In the genomic region with DNA sequence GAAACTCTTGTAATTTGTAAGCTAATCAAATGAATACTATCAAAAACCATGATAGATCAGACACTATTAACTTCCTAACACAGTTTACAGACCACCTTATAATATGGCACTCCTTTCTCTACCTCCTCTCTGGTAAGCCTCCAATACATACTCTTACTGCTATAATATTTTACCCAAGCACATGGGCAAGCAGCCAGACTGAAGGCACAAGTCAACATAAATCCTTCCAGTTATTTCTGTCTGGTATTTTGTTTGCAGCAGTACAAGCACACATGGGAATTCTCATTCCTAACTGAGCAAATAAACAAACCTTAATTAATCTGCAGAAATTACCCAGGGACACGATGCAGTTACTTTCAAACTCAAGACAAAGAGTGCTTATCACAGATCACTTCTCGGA, we compare ENCODE assay signal across 28 mouse cellular contexts.
DNase-seq lines count a peak whose midpoint lies in the region; ATAC-seq and TF ChIP-seq lines count a peak whose summit lies in the region.
"Had no signal": no experiment of that assay in that cellular context is flagged by ENCODE, and none has a peak within 500 bp of the region (broad histone marks: within the 10 kb centered on the region; RNA-seq: fewer than 3 reads in every experiment).

No protein-coding gene starts in this region.

- no peaks in the 10 kb centered on the region for H3K27me3 ChIP-seq in kidney, adult 2 months (replicated peaks; ENCODE audit: control insufficient read depth, insufficient read depth, low read length)
- H3K27me3 ChIP-seq in kidney, embryonic 16.5 days (ENCODE audit: insufficient read depth, low read length) = no peaks in the 10 kb centered on the region
- H3K27me3 ChIP-seq in lung, embryonic 14.5 days (ENCODE audit: insufficient read depth, low read length) = no peaks in the 10 kb centered on the region
- H3K27me3 ChIP-seq: embryonic facial prominence, embryonic 15.5 days; forebrain, embryonic 12.5 days; forebrain, embryonic 15.5 days; heart, embryonic 13.5 days had no signal

- no peaks in the 10 kb centered on the region for H3K9me3 ChIP-seq in kidney, embryonic 16.5 days (ENCODE audit: low read length)
- H3K9me3 ChIP-seq in lung, embryonic 14.5 days (ENCODE audit: low read depth, low read length) = no peaks in the 10 kb centered on the region
- H3K9me3 ChIP-seq: embryonic facial prominence, embryonic 15.5 days; forebrain, embryonic 12.5 days; forebrain, embryonic 15.5 days; heart, embryonic 10.5 days; heart, embryonic 13.5 days had no signal

- DNase-seq in kidney, adult 2 months = peak; percentile 22
- DNase-seq in kidney, adult 11 months = no peak
- peak; percentile 55 for DNase-seq in kidney, postnatal 10 days
- peak; percentile 33 for DNase-seq in lung, embryonic 14.5 days
- no peak for DNase-seq in lung, adult 2 months
- DNase-seq in kidney, postnatal 4 days = peak; percentile 25 to 34
- DNase-seq in cerebellum, adult 18-20 months = no peak
- DNase-seq: adrenal gland, postnatal 10 days; adrenal gland, postnatal 36 days; cerebellum, adult 2 months; cerebellum, adult 9-11 months; cerebellum, postnatal 36 days; embryo, embryonic 11 days; gastrocnemius, postnatal 25 days; heart, adult 2 months; heart, postnatal 14 days; heart, postnatal 4 days had no signal

- H3K27ac ChIP-seq in kidney, adult 2 months (ENCODE audit: insufficient read depth, low read depth, low read length) = no peak overlapping the region
- H3K27ac ChIP-seq in kidney, embryonic 16.5 days (ENCODE audit: low read length) = no peak overlapping the region
- no peak overlapping the region for H3K27ac ChIP-seq in lung, embryonic 14.5 days (ENCODE audit: low read depth)
- H3K27ac ChIP-seq: embryonic facial prominence, embryonic 15.5 days; forebrain, embryonic 12.5 days; forebrain, embryonic 15.5 days; heart, adult 2 months; heart, embryonic 10.5 days; heart, embryonic 13.5 days; hindbrain, embryonic 14.5 days; hindbrain, postnatal 0 days had no signal

- no peak overlapping the region for H3K4me3 ChIP-seq in kidney, adult 2 months (ENCODE audit: insufficient read depth, low read depth, low read length)
- no peak overlapping the region for H3K4me3 ChIP-seq in kidney, embryonic 16.5 days (ENCODE audit: low read length)
- no peak overlapping the region for H3K4me3 ChIP-seq in lung, embryonic 14.5 days (ENCODE audit: low read depth, low read length)
- no peak overlapping the region for H3K4me3 ChIP-seq in lung, adult 2 months (replicated peaks; ENCODE audit: extremely low read depth, low read depth, low read length)
- H3K4me3 ChIP-seq: embryonic facial prominence, embryonic 15.5 days; forebrain, embryonic 12.5 days; forebrain, embryonic 15.5 days; heart, adult 2 months; heart, embryonic 10.5 days; heart, embryonic 13.5 days had no signal

- no peak overlapping the region for H3K4me2 ChIP-seq in kidney, embryonic 16.5 days (replicated peaks; ENCODE audit: low read depth, low read length)
- no peak overlapping the region for H3K4me2 ChIP-seq in lung, embryonic 14.5 days
- H3K4me2 ChIP-seq: embryonic facial prominence, embryonic 15.5 days; forebrain, embryonic 12.5 days; forebrain, embryonic 15.5 days; heart, embryonic 13.5 days; hindbrain, embryonic 14.5 days had no signal

- no peaks in the 10 kb centered on the region for H3K4me1 ChIP-seq in kidney, adult 2 months (ENCODE audit: control insufficient read depth, insufficient read depth, low read length)
- no peaks in the 10 kb centered on the region for H3K4me1 ChIP-seq in kidney, embryonic 16.5 days (ENCODE audit: insufficient read depth, low read length)
- no peaks in the 10 kb centered on the region for H3K4me1 ChIP-seq in lung, embryonic 14.5 days (ENCODE audit: insufficient read depth)
- H3K4me1 ChIP-seq in lung, adult 2 months (ENCODE audit: control insufficient read depth, insufficient read depth, low read length) = no peaks in the 10 kb centered on the region
- H3K4me1 ChIP-seq: embryonic facial prominence, embryonic 15.5 days; forebrain, embryonic 12.5 days; forebrain, embryonic 15.5 days; heart, embryonic 10.5 days; heart, embryonic 13.5 days had no signal

- H3K36me3 ChIP-seq in kidney, adult 2 months (ENCODE audit: control insufficient read depth, insufficient read depth, low read length) = no peaks in the 10 kb centered on the region
- no peaks in the 10 kb centered on the region for H3K36me3 ChIP-seq in kidney, embryonic 16.5 days (ENCODE audit: insufficient read depth, low read length)
- H3K36me3 ChIP-seq in lung, embryonic 14.5 days (ENCODE audit: insufficient read depth) = no peaks in the 10 kb centered on the region
- H3K36me3 ChIP-seq: embryonic facial prominence, embryonic 15.5 days; forebrain, embryonic 12.5 days; forebrain, embryonic 15.5 days; heart, embryonic 10.5 days; heart, embryonic 13.5 days had no signal

- no peak for TF ChIP-seq POLR2A in kidney, adult 2 months (IDR thresholded peaks at IDR 0.05; ENCODE audit: low read depth, low read length)
- no peak for TF ChIP-seq POLR2A in lung, adult 2 months (IDR thresholded peaks at IDR 0.05; ENCODE audit: borderline replicate concordance, extremely low read depth, low read depth, low read length)

- TF ChIP-seq CTCF in kidney, adult 2 months (conservative IDR thresholded peaks at IDR 0.05; ENCODE audit: insufficient read depth, insufficient read length, low read depth, low read length) = no peak
- no peak for TF ChIP-seq CTCF in lung, embryonic 14.5 days (IDR thresholded peaks at IDR 0.05; ENCODE audit: low read depth)
- TF ChIP-seq CTCF in lung, adult 2 months (IDR thresholded peaks at IDR 0.05; ENCODE audit: insufficient read depth, low read length) = no peak

- no peak overlapping the region for H3K9ac ChIP-seq in kidney, embryonic 16.5 days (replicated peaks; ENCODE audit: low read length)
- no peak overlapping the region for H3K9ac ChIP-seq in lung, embryonic 14.5 days
- H3K9ac ChIP-seq: embryonic facial prominence, embryonic 15.5 days; forebrain, embryonic 12.5 days; forebrain, embryonic 15.5 days; heart, embryonic 13.5 days; hindbrain, embryonic 14.5 days had no signal

- ATAC-seq in kidney, embryonic 16.5 days (ENCODE audit: low FRiP score, low TSS enrichment) = no peak
- no peak for ATAC-seq in lung, embryonic 14.5 days (ENCODE audit: insufficient read depth)
- ATAC-seq: activated CD4-positive, CD25-positive, alpha-beta regulatory T cell, adult 4 months; CD4-positive, CD25-positive, alpha-beta regulatory T cell, adult 4 months; forebrain, embryonic 15.5 days; hindbrain, postnatal 0 days; inflammation-experienced regulatory T-cells, adult 6 months had no signal

- 55% methylated on average over 2 of the region's 2 CpGs for WGBS in kidney, adult 2 months
- WGBS in kidney, embryonic 16.5 days = 45% methylated on average over 2 of the region's 2 CpGs
- WGBS in lung, embryonic 14.5 days = 38% methylated on average over 2 of the region's 2 CpGs
- 52% methylated on average over 2 of the region's 2 CpGs for WGBS in lung, adult 2 months

Comparison
In these comparisons a context has a peak if more than half of its experiments do, and no peak if none do; other contexts are left out.
1. DNase-seq: peak in kidney, adult 2 months (single experiment), kidney, postnatal 10 days (single experiment), lung, embryonic 14.5 days (single experiment) and kidney, postnatal 4 days (2 of 2); none in kidney, adult 11 months (single experiment), lung, adult 2 months (single experiment) and cerebellum, adult 18-20 months (0 of 2).